Mouse (Mus musculus) adrenal gland (tissue): ENCODE measurements around the gene Ppp6r2.

Experiments used
- microRNA-seq, 2 experiments: library from miRNA; unstranded; fragments of <30 nt; microRNA quantifications; one replicate each; pipeline ENCODE4; 2019

Ppp6r2 gene

Small RNAs within 50 kb of the gene (microRNA-seq; reads per million reads assigned to microRNA genes)
- gene Mir6958 (0 to 0.49 reads per million in 2 experiments), gene Mir6959 (0.69 to 1.1 reads per million in 2 experiments), gene Mir7118 (0 to 0.37 reads per million in 2 experiments)
